Mouse (Mus musculus) lung, postnatal 0 days (tissue): ENCODE data around the gene Mark2.

Source experiments
- CTCF ChIP-seq: IDR thresholded peaks from 2 replicates; pipeline ENCODE4 v1.5.1; 2016; ENCODE audit warnings: antibody characterized with exemption, mild to moderate bottlenecking
- EP300 ChIP-seq: IDR thresholded peaks from 2 replicates; pipeline ENCODE4 v1.6.1; 2016; ENCODE audit warnings: antibody characterized with exemption, mild to moderate bottlenecking, control low read depth

- TF ChIP-seq EP300 (no peak), CTCF (no peak)
Observed at GRCm38 (mm10) chr19:7294098-7294876, 47.4 kb downstream of the Mark2 start.
